Mouse (Mus musculus) spleen, postnatal 36 days (tissue): ENCODE measurements at regions not wholly inside any gene's neighbourhood (a gene's known extent, or its start where the extent isn't known, plus 50 kb on each side); places are given as distances from the start of the nearest gene placed in this dataset.

Experiments
- DNase-seq, 2 experiments: peaks; one replicate each; pipeline ENCODE4 v3.0.0; 2022; ENCODE audit warnings: low spot score in 2 of 2, mixed read lengths in 1 of 2

DNA sequence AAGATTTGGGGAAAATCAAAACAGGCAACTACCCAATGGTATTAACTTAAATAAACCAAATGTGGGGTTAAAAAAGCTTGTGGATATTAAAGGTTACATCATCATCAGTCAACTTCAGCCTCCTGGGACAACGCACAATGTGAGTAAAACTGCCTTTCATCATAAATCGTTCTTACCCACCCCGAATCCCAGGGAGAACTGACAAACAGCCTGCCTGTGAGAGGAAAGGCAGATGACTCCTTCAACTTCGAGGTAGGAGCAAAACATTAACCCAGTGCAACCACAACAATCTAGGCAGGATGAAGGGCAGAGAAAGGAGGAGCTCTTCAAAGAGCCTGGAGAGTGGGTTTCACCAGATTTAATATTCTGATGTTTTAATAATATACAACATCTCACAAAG is 135.3 kb upstream of the Gm37988 start:
- DNase-seq, result no peak

GRCm38 (mm10) chr1:4687605-4688004 is 120.1 kb upstream of the Gm37988 start:
- DNase-seq, result no peak

- no peak for DNase-seq
Observed at GRCm38 (mm10) chr1:4689096-4689495, 118.6 kb upstream of the Gm37988 start.

GRCm38 (mm10) chr1:4703316-4703715 is 104.4 kb upstream of the Gm37988 start:
- DNase-seq, result no peak

DNA sequence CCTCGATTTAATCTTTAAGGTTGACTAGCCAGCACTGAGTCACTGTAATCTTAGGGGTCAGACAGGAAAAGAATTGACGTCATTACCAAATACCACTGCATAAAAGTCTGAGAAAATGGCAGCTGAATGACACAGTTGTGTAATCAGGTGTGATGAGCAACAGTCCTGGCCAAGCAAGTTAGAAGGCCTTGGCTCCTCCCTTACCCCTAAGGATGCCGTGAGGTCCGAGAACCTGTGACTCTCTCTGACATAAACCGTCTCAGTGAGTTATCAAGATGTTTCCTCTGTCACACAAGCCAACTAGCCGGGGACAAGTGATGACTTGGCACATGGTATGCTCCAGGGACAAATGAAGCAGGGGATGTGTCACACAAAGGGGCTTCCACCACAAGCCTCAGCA is 101.5 kb upstream of the Gm37988 start:
- DNase-seq, result no peak

GRCm38 (mm10) chr1:4722333-4722931 is 85.3 kb upstream of the Gm37988 start:
- DNase-seq, result no peak
